Mouse (Mus musculus) common myeloid progenitor, adult 5-6 weeks (primary cell): ENCODE results near the gene Lalba. TPM values are rescaled to one million over a fixed set of nuclear protein-coding genes. Genes with fewer than 3 reads are reported as not detected.
"Not testable (repeated sequence)": the region's sequence is repeated elsewhere in the genome, so short reads cannot be mapped to it uniquely, and the experiment has no call there.

Source experiments
- ATAC-seq: replicated peaks from 2 replicates; pipeline ENCODE4 v1.8.0; 2016; ENCODE audit warnings: low read depth, mild to moderate bottlenecking, moderate TSS enrichment, inconsistent platforms; ENCODE audit not compliant: poor library complexity, severe bottlenecking
- total RNA-seq: library from RNA; stranded (forward); fragments of 200-1000, 187-1606 nt; gene quantifications from 2 replicates; pipeline ENCODE4 v1.2.3, GENCODE M21; 2017

Gene Lalba
- total RNA-seq, 1 experiment from 2014 or later: not detected

DNA sequence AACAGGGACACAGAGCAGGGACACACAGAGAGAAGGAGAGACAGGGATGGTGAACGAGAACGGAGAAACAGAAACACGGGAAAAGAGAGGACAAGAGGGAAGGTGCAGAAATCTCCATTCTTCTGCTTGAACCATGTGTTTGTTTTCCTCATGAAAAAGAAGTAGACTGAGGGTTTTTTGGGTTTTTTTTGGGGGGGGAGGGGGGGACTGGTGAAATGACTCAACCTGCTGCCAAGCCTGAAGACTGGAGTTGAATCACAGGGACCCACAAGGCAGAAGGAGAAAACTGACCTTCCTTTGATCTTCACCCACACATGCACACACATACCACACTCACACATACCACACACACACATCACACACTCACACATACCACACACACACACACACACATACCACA, 20.8 kb upstream of the Lalba start:
- no peak for ATAC-seq

DNA sequence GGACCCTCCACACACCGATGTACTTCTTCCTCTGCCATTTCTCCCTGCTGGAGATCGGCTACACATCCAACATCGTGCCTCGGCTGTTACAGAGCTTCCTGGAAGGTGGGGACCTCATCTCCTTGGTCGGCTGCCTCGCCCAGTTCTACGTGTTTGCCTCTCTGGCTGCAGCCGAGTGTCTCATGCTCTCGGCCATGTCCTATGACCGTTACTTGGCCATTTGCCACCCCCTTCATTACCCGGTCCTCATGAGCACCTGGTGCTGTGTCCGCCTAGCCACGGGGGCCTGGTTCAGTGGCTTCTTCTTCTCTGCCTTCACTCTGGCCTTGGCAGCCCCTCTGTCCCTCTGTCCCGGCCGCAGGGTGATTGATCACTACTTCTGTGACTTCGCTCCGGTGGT, 15.1 kb upstream of the Lalba start:
- ATAC-seq: no peak

DNA sequence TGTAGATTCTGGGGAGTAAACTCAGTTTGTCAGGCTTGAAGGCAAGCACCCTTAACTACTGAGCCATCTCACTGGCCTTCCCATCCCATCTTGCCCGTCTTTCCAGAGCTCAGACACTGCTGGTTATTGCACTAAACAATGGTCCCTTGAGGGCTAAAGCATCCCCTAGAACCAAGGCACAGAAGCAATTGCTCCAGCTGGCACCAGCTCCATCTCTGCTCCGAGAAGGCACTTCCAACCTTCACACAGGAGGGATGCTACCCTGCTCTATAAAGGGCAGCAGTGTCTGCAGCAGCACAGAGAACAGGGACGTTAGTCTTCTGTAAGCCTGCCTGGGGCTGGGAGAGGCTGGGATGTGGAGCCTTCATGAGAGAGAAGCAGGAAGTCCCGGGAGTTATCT, 9.6 kb upstream of the Lalba start, which contains the start of gene Olfr279:
Gene Olfr279, plus strand, starts transcription at position 301 of the 400 bp plus-strand sequence.
- no peak for ATAC-seq

DNA sequence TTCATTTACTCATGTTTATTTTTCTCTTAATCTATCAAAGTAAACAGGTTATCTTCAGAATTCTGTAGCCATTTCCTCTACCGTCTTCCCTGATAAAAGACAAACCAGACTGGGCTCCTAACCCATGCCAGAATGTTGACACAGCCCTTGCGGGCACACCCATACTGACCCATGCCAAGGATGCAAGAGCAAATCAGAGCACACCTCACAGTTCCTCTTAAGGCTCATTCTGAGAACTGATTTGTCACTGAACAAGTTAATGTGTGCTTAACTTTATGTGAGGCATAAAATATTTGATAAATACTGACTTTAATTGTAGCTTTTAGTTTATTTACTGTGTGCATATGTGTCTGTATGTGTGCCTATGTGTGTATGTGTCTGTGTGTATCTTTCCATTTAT, 8.8 kb upstream of the Lalba start:
- ATAC-seq: no peak

DNA sequence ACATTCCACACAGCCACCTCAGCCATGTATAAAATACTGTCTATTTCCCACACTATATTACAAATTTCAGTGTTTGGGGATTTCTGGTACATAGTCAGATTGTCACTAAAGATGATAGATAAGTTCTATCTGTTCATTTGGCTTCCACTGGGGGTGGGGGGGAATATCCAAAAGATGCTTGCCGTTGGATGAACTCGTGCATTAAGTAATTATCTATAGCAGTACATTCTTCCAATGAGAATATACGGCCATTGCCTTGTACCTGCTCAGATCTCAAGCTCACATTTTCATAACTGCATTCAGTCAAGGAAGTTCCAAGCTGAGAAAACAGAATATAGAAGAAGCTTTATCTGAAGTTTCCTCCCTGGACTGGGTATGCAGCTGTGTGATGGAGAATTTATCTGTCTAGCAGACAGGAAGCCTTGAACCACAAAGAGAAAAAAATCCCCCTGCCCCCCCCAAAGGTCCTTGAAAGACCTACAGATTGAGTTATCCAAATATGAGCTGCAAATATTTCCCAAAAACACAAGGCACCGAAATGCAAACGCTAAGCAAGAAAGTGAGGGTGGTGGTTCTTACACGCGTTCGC, 4.0 kb upstream of the Lalba start:
- ATAC-seq: peak; percentile 66

DNA sequence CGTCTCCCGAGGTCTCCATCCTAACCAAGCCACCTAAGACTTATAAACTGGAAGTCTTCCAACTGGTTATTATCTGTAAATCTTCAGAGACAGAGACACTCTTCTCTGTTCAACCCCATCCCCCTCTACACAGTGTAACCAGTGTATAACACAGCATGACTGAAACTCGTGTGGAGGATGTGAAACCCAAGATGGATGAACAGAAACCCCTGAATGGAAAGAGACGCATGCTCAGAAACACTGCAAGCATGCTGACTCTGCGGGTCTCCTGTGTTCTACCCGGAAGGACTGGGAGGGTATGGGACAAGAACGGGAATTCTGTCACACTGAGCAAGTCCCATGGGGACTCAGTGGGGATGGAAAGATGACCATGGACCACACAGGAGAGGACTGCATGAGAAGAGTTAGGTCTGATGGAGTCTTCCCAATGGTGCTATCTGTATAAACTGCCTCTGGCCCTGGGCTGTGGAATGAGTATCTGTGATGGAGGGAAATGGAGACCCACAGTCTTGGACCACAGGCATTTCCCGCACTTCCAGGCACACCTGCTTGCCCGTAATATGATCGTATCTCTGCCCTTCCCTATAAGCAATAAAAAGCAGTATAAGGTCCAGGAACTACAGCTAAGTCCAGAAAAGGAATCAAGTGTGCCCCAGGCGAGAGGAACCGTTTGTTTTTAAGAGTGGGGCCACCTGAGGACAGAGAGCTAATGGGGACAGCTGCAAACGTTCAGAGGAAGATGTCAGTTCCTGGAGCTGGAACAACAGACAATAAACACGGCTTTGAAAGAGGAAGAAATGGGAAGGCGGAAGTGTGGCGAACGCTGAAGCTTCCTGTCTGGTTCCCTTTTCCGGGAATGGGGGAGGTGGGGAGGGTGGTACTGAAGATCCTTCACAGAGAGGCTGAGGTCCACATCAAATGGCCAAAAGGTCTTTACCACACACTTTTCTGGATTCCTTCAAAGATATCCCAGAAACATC, 1.7 kb upstream of the Lalba start:
- ATAC-seq: peak; percentile 76

DNA sequence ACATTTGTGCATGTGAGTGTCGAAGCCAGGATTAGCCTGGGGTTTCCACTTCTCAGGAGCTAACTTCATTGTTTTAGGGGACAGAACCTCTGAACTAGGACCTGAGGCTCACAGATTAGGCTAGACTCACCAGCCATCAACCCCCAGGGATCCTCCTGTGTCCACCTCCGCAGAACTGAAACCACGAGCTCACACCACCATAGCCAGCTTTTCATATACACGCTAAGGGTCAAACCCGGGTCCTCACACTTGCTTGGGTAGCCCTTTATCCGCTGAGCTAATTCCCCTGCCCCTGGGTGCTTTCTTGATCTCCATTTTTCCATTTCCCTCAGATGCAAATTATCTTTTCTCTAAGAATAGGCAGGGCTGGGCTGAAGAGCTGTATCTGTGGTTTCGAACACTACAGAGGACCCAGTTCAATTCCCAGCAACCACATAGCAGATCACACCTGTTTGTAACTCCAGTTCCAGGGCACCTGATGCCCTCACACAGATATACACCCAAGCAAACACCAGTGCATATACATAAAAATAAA, 2.9 kb downstream of the Lalba start:
- no peak for ATAC-seq

DNA sequence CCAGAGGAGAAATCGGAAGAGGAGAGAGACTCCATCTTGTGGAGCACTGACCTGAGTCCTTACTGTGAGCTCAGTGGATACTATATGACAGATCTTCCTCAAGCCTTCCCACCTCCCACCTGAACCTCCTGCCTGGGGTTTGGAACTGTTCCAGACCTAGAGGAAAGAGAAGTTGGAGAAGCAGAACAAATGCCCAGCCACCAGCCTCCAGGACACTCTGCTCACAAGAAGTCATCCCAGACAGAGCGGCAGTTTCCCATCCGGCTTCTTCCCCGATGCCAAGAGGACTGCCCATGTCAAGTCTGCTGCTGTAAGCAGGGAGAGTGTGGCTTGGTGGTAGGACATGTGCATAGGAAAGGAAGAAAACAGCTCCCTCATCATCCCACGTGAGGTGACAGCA, 6.2 kb downstream of the Lalba start:
- ATAC-seq: no peak

DNA sequence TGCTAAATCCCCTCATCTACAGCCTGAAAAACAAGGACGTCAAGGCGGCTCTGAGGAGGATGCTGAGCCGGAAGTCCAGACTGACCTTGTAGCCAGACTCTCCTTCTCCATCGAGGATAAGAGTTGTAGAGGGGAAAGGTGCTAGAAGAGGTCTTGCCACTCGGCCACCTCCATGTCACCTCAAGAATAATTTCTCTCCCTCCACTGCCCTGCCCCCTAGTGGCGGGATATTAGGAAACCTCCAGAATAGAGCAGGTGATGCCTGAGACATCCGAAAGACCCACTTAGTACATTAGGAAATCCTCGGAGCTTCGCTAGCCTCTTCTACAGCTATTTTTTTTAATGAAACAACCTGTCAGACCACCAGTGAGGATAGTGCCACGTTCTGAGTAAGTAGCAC, 7.1 kb downstream of the Lalba start:
- peak; percentile 69 for ATAC-seq

DNA sequence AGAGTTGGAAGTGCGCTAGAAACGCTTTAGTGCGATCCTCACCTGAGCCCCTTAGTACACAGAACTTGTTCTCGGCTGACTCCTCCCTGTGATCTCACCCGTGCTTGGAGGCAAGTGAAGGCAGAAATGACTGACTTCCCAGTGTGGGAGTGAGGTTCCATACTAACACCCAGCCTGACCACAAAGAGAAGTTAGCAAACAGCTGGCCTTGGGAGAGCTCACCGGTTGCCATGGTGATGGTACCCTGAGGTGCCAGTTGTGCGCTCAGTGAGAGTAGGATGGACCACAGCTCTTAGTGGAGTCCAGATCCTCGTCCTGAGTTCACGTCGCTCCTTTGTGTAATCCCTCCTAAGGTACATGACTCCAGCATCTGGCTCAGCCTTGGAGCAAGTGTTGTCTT, 7.6 kb downstream of the Lalba start:
- no peak for ATAC-seq

DNA sequence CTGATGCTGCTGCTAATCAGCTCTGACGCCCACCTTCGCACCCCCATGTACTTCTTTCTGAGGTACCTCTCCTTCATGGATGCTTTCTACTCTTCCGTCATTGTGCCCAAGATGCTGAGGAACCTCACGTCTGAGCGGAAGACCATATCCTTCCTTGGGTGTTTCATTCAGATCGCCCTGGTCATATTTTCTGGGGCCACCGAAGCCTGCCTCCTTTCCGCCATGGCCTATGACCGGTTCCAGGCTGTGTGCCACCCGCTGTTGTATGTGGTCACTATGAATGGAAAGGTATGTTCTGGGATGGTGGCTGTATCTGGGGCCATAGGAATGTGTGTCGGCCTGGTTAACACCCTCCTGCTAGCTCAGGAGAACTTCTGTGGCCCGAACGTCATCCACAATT, 11.0 kb downstream of the Lalba start:
- ATAC-seq: no peak

DNA sequence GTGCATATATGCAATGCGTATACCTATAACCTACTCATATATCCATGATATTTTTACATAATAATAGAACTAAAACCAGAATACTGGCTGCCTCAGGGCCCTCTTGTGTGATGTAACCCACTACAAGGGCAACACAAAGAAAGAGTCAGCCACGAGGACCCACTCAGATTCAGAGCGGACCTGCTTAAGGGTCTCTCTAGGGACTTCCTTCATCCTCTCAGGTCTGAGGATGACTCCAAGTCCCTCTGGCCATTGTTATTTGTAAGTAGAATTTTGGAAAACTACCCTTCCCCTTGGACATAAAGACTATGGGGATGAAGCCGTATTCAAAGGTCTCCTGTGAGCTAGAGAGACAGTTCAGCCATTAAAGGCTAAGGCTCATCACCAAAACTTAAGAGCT, 12.9 kb downstream of the Lalba start, which contains the start of gene OR5BS1P:
Gene OR5BS1P, plus strand, starts transcription at position 301 of the 400 bp plus-strand sequence.
- no peak for ATAC-seq

DNA sequence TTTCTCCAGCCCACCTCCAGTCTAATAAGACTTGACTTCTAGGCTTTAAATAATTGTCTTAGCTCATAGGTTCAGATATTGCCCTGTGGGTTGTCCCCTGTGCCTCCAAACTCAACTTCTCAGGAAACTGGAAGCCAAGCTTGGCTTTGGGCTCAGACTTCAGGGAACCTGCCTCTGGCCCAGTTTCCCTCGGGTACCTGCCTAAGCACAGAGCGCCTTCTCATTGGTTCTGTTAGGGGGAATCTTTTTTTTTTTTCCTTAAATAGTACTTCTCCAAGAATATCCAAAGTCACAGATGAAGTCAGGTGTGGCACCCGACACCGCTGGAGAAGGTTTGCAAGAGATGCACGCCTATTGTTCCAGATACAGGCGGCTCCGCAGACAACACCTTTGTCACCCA, 30.2 kb downstream of the Lalba start, which contains the start of gene Olfr281:
Gene Olfr281, plus strand, starts transcription at position 301 of the 400 bp plus-strand sequence.
- no peak for ATAC-seq

DNA sequence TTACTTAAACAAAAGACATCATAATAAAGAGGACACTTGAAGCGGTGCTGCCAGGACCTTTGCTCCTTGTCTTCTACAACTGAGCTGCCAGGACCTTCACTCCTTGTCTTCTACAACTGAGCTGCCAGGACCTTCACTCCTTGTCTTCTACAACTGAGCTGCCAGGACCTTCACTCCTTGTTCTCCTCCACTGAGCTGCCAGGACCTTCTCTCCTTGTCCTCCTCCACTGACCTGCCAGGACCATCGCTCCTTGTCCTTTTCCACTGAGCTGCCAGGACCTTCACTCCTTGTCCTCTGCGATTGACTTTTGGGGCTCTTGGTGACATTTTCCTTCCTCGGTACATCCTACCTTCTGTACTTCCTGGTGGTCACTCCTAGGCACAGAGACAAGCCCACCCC, 34.0 kb downstream of the Lalba start:
- no peak for ATAC-seq

DNA sequence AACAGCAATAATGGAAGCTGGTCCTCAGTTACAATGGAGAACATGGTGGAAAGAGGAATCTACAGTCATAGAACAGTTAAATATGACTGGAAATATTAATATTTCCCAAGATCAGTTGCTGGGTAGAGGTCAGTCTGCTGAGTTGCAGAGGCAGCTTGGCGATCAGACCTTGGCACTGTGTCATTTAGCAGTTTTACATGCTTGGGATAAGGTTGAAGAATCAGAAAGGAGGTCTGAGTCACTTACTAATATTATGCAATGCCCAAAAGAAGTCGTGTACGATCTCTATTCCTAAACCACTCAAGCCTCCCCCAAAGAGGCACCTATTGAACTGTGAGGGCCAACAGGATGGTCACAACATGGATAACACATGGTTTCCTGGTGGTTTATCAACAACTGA, 38.0 kb downstream of the Lalba start:
- ATAC-seq: no peak

DNA sequence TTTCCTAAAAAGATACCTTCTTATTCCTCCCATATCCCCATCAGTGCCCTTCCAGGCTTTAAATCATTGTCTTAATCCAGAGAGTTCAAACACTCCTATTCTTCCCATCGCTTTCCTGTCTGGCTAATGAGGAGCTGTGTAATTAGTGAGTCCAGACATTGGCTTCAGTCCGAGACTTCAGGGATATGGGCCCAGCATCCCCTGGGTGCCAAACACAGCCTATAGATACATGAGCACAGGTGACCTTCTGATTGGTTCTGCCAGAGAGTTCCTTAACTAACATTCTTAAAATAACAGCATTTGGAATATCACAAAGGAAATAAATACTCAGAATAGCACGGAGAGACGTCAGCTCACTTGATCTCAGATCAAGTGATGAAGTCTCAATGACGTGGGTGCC, 51.6 kb downstream of the Lalba start, which contains the start of gene Olfr282:
Gene Olfr282, plus strand, starts transcription at position 301 of the 400 bp plus-strand sequence.
- ATAC-seq: not testable (repeated sequence)

Other genes with a start within 250 kb of the Lalba start
- gene Olfr286, start 248.3 kb downstream of the Lalba start, total RNA-seq: not detected in 2 replicates
- not detected in 2 replicates for gene H1fnt, start 225.4 kb downstream of the Lalba start, total RNA-seq
- not detected in 2 replicates for gene Zfp641, start 186.6 kb downstream of the Lalba start, total RNA-seq
- not detected in 2 replicates for gene Olfr285, start 165.4 kb downstream of the Lalba start, total RNA-seq
- gene Olfr284, start 141.7 kb downstream of the Lalba start, total RNA-seq: not detected in 2 replicates
- not detected in 2 replicates for gene Olfr283, start 101.8 kb downstream of the Lalba start, total RNA-seq
- gene Olfr282, start 51.5 kb downstream of the Lalba start, total RNA-seq: not detected in 2 replicates
- gene Olfr281, start 30.1 kb downstream of the Lalba start, total RNA-seq: not detected in 2 replicates
- gene OR5BS1P, start 12.8 kb downstream of the Lalba start, total RNA-seq: not detected in 2 replicates
- gene Olfr279, start 9.7 kb upstream of the Lalba start, total RNA-seq: not detected in 2 replicates
- gene Kansl2, start 51.5 kb upstream of the Lalba start, total RNA-seq: 57.1 and 63.0 TPM in 2 replicates
- 52.6 and 74.4 TPM in 2 replicates for gene Ccnt1, start 88.2 kb upstream of the Lalba start, total RNA-seq
- gene 4930415O20Rik, start 88.3 kb upstream of the Lalba start, total RNA-seq: not detected in 2 replicates
- gene Adcy6, start 127.4 kb upstream of the Lalba start, total RNA-seq: 23.4 and 32.4 TPM in 2 replicates
- not detected in 2 replicates for gene Cacnb3, start 148.1 kb upstream of the Lalba start, total RNA-seq
- gene Ddx23, start 180.2 kb upstream of the Lalba start, total RNA-seq: 84.4 and 114 TPM in 2 replicates
- gene Rnd1, start 194.7 kb upstream of the Lalba start, total RNA-seq: 0.23 TPM in 1 of 2 replicates, not detected in the other
- gene Ccdc65, start 225.5 kb upstream of the Lalba start, total RNA-seq: not detected in 2 replicates
- 16.9 and 21.6 TPM in 2 replicates for gene Fkbp11, start 245.5 kb upstream of the Lalba start, total RNA-seq